Mouse (Mus musculus) lung, adult 2 months (tissue): ENCODE data around the gene D630039A03Rik.

Experiments used
- CTCF ChIP-seq: fragments of 200-500 bp; IDR thresholded peaks from 2 replicates; pipeline ENCODE4 v1.5.1; 2011; ENCODE audit warnings: mild to moderate bottlenecking, low read length, control low read depth; ENCODE audit not compliant: insufficient read depth
- POLR2A ChIP-seq: fragments of 200-500 bp; IDR thresholded peaks from 2 replicates; pipeline ENCODE4 v1.6.1; 2011; ENCODE audit warnings: low read depth, mild to moderate bottlenecking, control low read depth, low read length, borderline replicate concordance; ENCODE audit errors: extremely low read depth

- TF ChIP-seq POLR2A: no peak
- TF ChIP-seq CTCF: no peak
These were observed 18.1 kb upstream of the D630039A03Rik start for GRCm38 (mm10) chr4:57934181-57934580.
